8 mouse cellular contexts compared by ENCODE assay signal in the genomic region with DNA sequence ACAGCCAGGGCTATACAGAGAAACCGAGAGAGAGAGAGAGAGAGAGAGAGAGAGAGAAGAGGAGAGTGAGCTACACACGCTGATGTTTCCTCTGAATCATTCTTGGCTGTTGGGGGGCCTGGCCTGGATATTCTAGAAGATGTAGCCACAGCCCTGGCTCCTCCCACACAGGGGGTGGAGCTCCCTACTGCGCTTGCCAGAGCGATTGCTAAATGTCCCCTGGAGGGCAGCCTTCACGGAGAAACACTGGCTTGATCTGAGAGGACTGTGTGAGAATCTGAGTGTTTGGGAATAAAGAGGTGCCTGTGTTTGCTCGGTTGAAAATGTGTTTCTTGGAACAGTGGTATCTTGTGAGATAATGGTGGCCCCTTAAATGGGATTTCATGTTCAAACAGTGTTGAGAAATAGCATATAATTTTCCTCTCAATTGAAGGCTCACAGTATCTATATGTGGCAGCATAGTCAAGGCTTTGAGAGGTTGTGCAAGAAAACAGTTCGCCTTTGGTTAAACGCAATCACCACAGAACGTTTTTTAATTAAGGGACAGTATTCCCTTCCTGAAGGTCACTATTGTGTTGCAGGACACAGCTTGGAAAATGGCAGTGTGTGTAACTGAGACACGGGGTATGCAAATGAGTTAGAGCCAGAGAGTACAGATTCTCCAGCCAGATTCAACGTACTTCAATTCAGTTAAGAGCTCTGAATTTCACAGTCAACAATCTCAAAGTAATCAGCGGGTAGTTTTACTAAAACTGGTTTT. TPM values are rescaled to one million over a fixed set of nuclear protein-coding genes. Genes with fewer than 3 reads are reported as not detected.
DNase-seq lines count a peak whose midpoint lies in the region; ATAC-seq and TF ChIP-seq lines count a peak whose summit lies in the region.

No protein-coding gene starts in this region.

- TF ChIP-seq CTCF in forebrain, postnatal 0 days (IDR thresholded peaks at IDR 0.05; ENCODE audit: low read depth) = no peak

- 35% methylated on average over 12 of the region's 12 CpGs for WGBS in forebrain, postnatal 0 days
- 55% methylated on average over 12 of the region's 12 CpGs for WGBS in forebrain, embryonic 10.5 days
- WGBS in heart, embryonic 16.5 days = 41% methylated on average over 12 of the region's 12 CpGs

- DNase-seq in forebrain, postnatal 0 days = no peak
- no peak for DNase-seq in forebrain, embryonic 10.5 days (ENCODE audit: extremely low spot score, low spot score)
- DNase-seq in MEL-GATA-1-ER (ENCODE audit: extremely low read depth, low read depth) = peak; percentile 73
- peak; percentile 71 for DNase-seq in embryo, embryonic 11 days
- DNase-seq in kidney, postnatal 4 days = peak; percentile 77 to 85
- DNase-seq in lung, postnatal 36 days = peak; percentile 92
- peak; percentile 72 to 88 for DNase-seq in urinary bladder, postnatal 36 days (ENCODE audit: low spot score in 2 of 2)

- no peaks in the 10 kb centered on the region for H3K9me3 ChIP-seq in forebrain, postnatal 0 days (ENCODE audit: low read length)
- no peaks in the 10 kb centered on the region for H3K9me3 ChIP-seq in forebrain, embryonic 10.5 days
- H3K9me3 ChIP-seq in heart, embryonic 16.5 days (replicated peaks; ENCODE audit: control insufficient read depth, low read length) = no peaks in the 10 kb centered on the region

- peak; percentile 73 for ATAC-seq in forebrain, postnatal 0 days
- peak; percentile 79 for ATAC-seq in heart, embryonic 16.5 days (replicated peaks; ENCODE audit: extremely low read depth, insufficient read depth, low FRiP score)

- H3K27me3 ChIP-seq in forebrain, postnatal 0 days (ENCODE audit: insufficient read depth, low read length) = no peaks in the 10 kb centered on the region
- peaks cover 5% of the 10 kb centered on the region; the same call in 1 of the 2 replicates for H3K27me3 ChIP-seq in forebrain, embryonic 10.5 days (ENCODE audit: poor library complexity, severe bottlenecking)
- no peaks in the 10 kb centered on the region for H3K27me3 ChIP-seq in heart, embryonic 16.5 days (ENCODE audit: control insufficient read depth, insufficient read depth, low read length)

- no peak overlapping the region for H3K4me3 ChIP-seq in forebrain, postnatal 0 days (ENCODE audit: low read depth, low read length)
- H3K4me3 ChIP-seq in forebrain, embryonic 10.5 days = no peak overlapping the region
- H3K4me3 ChIP-seq in heart, embryonic 16.5 days (ENCODE audit: low read length) = no peak overlapping the region

- no peak overlapping the region for H3K9ac ChIP-seq in forebrain, postnatal 0 days
- H3K9ac ChIP-seq in heart, embryonic 16.5 days (ENCODE audit: low read length) = no peak overlapping the region

- H3K27ac ChIP-seq in forebrain, postnatal 0 days (ENCODE audit: low read depth, low read length) = no peak overlapping the region
- H3K27ac ChIP-seq in forebrain, embryonic 10.5 days = no peak overlapping the region
- H3K27ac ChIP-seq in heart, embryonic 16.5 days (ENCODE audit: low read length) = peak overlapping the region; percentile 39; the same call in 1 of the 2 replicates

- no peak overlapping the region for H3K4me2 ChIP-seq in forebrain, postnatal 0 days (ENCODE audit: low read depth)
- H3K4me2 ChIP-seq in heart, embryonic 16.5 days (ENCODE audit: low read depth, low read length) = no peak overlapping the region

- no peaks in the 10 kb centered on the region for H3K36me3 ChIP-seq in forebrain, postnatal 0 days (ENCODE audit: insufficient read depth)
- H3K36me3 ChIP-seq in forebrain, embryonic 10.5 days (replicated peaks) = no peaks in the 10 kb centered on the region
- H3K36me3 ChIP-seq in heart, embryonic 16.5 days (ENCODE audit: control insufficient read depth, insufficient read depth) = no peaks in the 10 kb centered on the region

- no peaks in the 10 kb centered on the region for H3K4me1 ChIP-seq in forebrain, postnatal 0 days (ENCODE audit: insufficient read depth)
- H3K4me1 ChIP-seq in forebrain, embryonic 10.5 days = peaks cover 12% of the 10 kb centered on the region
- no peaks in the 10 kb centered on the region for H3K4me1 ChIP-seq in heart, embryonic 16.5 days (ENCODE audit: control insufficient read depth, insufficient read depth, low read length)

RNA-seq across cellular contexts. Expression of a gene that starts 49.4 kb away (rescaled TPM):
- 186 and 218 TPM in 2 replicates for total RNA-seq in forebrain, postnatal 0 days (2014; rRNA removed)
- 75.9 and 127 TPM in 2 replicates for polyA plus RNA-seq in forebrain, postnatal 0 days (2015; fragmentation: Nextera tagmentation; extraction: Ambion mirVana)
- 32.1 and 36.4 TPM in 2 replicates for polyA plus RNA-seq in forebrain, embryonic 10.5 days (2016; fragmentation: Nextera tagmentation; extraction: Ambion mirVana)
- polyA plus RNA-seq in heart, embryonic 16.5 days (2015; fragmentation: Nextera tagmentation; extraction: Ambion mirVana) = 8.7 and 10.1 TPM in 2 replicates

Comparison
In these comparisons a context has a peak if more than half of its experiments do, and no peak if none do; other contexts are left out.
1. DNase-seq: peak in MEL-GATA-1-ER (single experiment), embryo, embryonic 11 days (single experiment), kidney, postnatal 4 days (2 of 2), lung, postnatal 36 days (single experiment) and urinary bladder, postnatal 36 days (2 of 2); none in forebrain, postnatal 0 days (single experiment) and forebrain, embryonic 10.5 days (single experiment).